Mouse (Mus musculus) neural tube, embryonic 11.5 days (tissue): ENCODE data around the gene Map4. TPM values are rescaled to one million over a fixed set of nuclear protein-coding genes. Genes with fewer than 3 reads are reported as not detected.
A peak's percentile ranks its signal among the peaks of the same experiment; 100 is the strongest.
"Not testable (repeated sequence)": the region's sequence is repeated elsewhere in the genome, so short reads cannot be mapped to it uniquely, and the experiment has no call there.

Experiments
- ATAC-seq: fragments of 200-750 bp; cut with Nextera tagmentation; 2 replicates; pipeline ENCODE4 v1.8.0; 2017; ENCODE audit warnings: moderate number of reproducible peaks, mild to moderate bottlenecking, moderate TSS enrichment, moderate library complexity; ENCODE audit not compliant: insufficient read depth, low FRiP score, low TSS enrichment
- DNase-seq: peaks from one replicate; pipeline ENCODE4 v3.0.0-alpha.2; 2015; ENCODE audit warnings: low spot score
- H3K27ac ChIP-seq: fragments of 300-500 bp; sonication (generic); 2 replicates; pipeline ENCODE4 v1.5.1; 2014; ENCODE audit warnings: low read depth, mild to moderate bottlenecking, low read length
- H3K27me3 ChIP-seq: fragments of 300-500 bp; sonication (generic); 2 replicates; pipeline ENCODE4 v1.6.1; 2014; ENCODE audit warnings: mild to moderate bottlenecking, low read length, mixed read lengths; ENCODE audit not compliant: control insufficient read depth, insufficient read depth
- H3K36me3 ChIP-seq: fragments of 300-500 bp; sonication (generic); 2 replicates; pipeline ENCODE4 v1.6.1; 2014; ENCODE audit warnings: mild to moderate bottlenecking, low read length, moderate library complexity, mixed read lengths; ENCODE audit not compliant: control insufficient read depth, insufficient read depth
- H3K4me1 ChIP-seq: fragments of 300-500 bp; sonication (generic); 2 replicates; pipeline ENCODE4 v1.6.1; 2014; ENCODE audit warnings: low read length, mixed read lengths; ENCODE audit not compliant: control insufficient read depth, insufficient read depth
- H3K4me2 ChIP-seq: fragments of 300-500 bp; sonication (generic); 2 replicates; pipeline ENCODE4 v1.6.1; 2014; ENCODE audit warnings: low read depth, mild to moderate bottlenecking, moderate library complexity
- H3K4me3 ChIP-seq: fragments of 300-500 bp; sonication (generic); 2 replicates; pipeline ENCODE4 v1.5.1; 2014; ENCODE audit warnings: low read depth, low read length
- H3K9ac ChIP-seq: fragments of 300-500 bp; sonication (generic); 2 replicates; pipeline ENCODE4 v1.6.1; 2014; ENCODE audit warnings: mild to moderate bottlenecking, low read length
- H3K9me3 ChIP-seq: fragments of 300-500 bp; sonication (generic); 2 replicates; pipeline ENCODE4 v1.6.1; 2016; ENCODE audit warnings: low read length; ENCODE audit not compliant: control insufficient read depth
- WGBS: fragments of 180-500 bp; shearing (Covaris S2); extraction: QIAGEN DNeasy Blood & Tissue Kit; methylation state at CpG from one replicate; pipeline ENCODE4 v1.1.7; 2014; 5-methylcytosine and 5-hydroxymethylcytosine counted together
- polyA plus RNA-seq: library from polyadenylated mRNA; unstranded; fragments of >200 nt; fragmentation: Nextera tagmentation; extraction: Ambion mirVana; gene quantifications from 2 replicates; pipeline ENCODE4 v1.2.1, GENCODE M21; 2014

The Map4 gene
- polyA plus RNA-seq, 1 experiment from 2014 or later: 129 TPM

- H3K4me1 ChIP-seq: no peaks in the 10 kb centered on the region
- DNase-seq: no peak
- no peak overlapping the region for H3K9ac ChIP-seq
- H3K4me2 ChIP-seq: no peak overlapping the region
- no peaks in the 10 kb centered on the region for H3K27me3 ChIP-seq
- no peak overlapping the region for H3K27ac ChIP-seq
- H3K4me3 ChIP-seq: no peak overlapping the region
- no peak for ATAC-seq
- no peaks in the 10 kb centered on the region for H3K9me3 ChIP-seq
- WGBS: 91% methylated on average over 4 of the region's 4 CpGs
- H3K36me3 ChIP-seq: no peaks in the 10 kb centered on the region; the same call in none of the 2 replicates
These were observed 139.8 kb downstream of the Map4 start for GRCm38 (mm10) chr9:110071011-110071410.

- H3K27ac ChIP-seq: no peak overlapping the region
- no peak overlapping the region for H3K4me2 ChIP-seq
- H3K9me3 ChIP-seq: no peaks in the 10 kb centered on the region
- no peak for ATAC-seq
- no peaks in the 10 kb centered on the region for H3K27me3 ChIP-seq
- no peaks in the 10 kb centered on the region; the same call in none of the 2 replicates for H3K36me3 ChIP-seq
- no peaks in the 10 kb centered on the region for H3K4me1 ChIP-seq
- H3K9ac ChIP-seq: no peak overlapping the region
- no peak overlapping the region for H3K4me3 ChIP-seq
- 9% methylated on average over 1 of the region's 1 CpGs for WGBS
- DNase-seq: peak; percentile 79
These were observed 140.6 kb downstream of the Map4 start for GRCm38 (mm10) chr9:110071843-110072242.

DNA sequence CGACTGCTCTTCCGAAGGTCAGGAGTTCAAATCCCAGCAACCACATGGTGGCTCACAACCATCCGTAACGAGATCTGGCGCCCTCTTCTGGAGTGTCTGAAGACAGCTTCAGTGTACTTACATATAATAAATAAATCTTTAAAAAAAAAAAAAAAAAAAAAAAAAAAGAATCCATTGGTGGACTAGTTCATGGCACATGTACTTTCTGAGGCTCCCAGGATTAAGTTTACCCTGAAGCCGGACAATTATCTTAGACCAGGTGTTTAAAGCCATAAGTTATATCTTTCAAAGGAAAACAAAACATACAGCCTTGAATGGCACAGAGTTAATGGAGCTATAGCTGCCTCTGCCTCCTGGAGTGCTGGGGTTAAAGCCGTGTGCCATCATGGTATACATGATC, 145.2 kb downstream of the Map4 start:
- not testable (repeated sequence) for DNase-seq, ATAC-seq, H3K9ac ChIP-seq, H3K9me3 ChIP-seq, H3K27ac ChIP-seq, H3K4me2 ChIP-seq, H3K4me3 ChIP-seq, H3K4me1 ChIP-seq, H3K27me3 ChIP-seq
- 77% methylated on average over 4 of the region's 7 CpGs for WGBS
- peaks cover 12% of the 10 kb centered on the region for H3K36me3 ChIP-seq

DNA sequence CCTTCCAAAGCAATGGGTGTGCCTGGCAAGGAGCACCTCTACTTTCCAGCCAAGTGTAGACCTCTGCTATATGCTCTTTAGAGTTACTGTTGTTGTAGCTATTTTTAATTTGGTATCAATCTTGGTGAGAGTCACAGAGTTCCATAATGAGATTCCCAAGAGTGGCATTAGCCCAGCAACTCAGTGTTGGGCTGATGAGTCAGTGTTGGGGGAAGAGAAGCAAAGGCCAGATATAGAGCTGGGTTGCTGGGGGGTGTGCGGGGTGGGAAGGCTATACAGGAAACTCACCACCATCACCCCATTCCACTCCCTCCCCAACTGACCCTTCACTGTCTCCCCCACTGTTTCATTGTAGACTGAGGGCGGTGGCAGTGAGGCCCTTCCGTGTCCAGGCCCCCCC, 149.8 kb downstream of the Map4 start:
- DNase-seq (no peak), ATAC-seq (no peak)
- 79% methylated on average over 3 of the region's 3 CpGs for WGBS
- Histone ChIP-seq H3K36me3 (peaks cover 24% of the 10 kb centered on the region), H3K4me2 (no peak overlapping the region), H3K27me3 (no peaks in the 10 kb centered on the region), H3K9ac (no peak overlapping the region), H3K4me3 (no peak overlapping the region), H3K4me1 (no peaks in the 10 kb centered on the region), H3K27ac (no peak overlapping the region), H3K9me3 (no peaks in the 10 kb centered on the region)

DNA sequence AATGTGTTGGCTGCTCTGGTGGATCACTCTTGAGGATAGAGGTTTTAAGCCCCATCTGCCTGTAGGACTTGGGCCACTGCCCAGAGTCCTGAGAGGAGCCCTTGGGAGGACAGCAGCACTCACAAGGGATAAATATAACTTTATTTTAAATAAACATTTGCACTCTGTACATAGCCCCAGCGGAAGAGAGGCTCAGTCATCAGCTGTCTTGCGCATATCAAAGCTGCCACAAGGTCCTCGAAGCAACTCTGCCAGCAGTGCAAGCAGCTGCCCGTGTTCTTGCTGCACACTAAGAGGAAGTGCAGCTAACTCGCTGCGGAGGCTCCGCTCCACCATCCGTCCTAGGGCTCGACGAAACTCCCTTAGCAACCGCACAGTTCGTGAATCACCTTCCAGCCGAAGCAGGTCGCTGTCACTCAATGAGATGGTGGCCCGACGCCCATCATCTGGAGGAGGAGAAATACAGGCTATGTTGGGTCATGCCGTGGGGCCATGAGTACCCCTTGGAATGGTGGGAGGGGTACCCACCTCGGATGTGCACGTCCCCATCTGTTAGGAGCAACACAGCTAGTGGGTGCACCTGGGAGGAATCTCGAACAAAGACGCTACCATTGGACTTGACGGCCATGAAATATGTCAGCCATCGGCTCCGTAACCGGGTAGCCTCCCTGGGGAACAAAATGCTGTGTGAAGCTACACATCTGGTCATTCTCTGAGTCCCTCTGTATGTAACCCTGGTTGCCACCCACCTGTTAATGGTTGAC, 153.1 kb downstream of the Map4 start:
- 93% methylated on average over 25 of the region's 25 CpGs for WGBS
- no peak overlapping the region for H3K27ac ChIP-seq
- ATAC-seq: no peak
- no peaks in the 10 kb centered on the region for H3K9me3 ChIP-seq
- no peak overlapping the region for H3K4me3 ChIP-seq
- H3K4me2 ChIP-seq: no peak overlapping the region
- H3K4me1 ChIP-seq: no peaks in the 10 kb centered on the region
- no peak for DNase-seq
- peaks cover 31% of the 10 kb centered on the region for H3K36me3 ChIP-seq
- H3K27me3 ChIP-seq: no peaks in the 10 kb centered on the region
- H3K9ac ChIP-seq: no peak overlapping the region

DNA sequence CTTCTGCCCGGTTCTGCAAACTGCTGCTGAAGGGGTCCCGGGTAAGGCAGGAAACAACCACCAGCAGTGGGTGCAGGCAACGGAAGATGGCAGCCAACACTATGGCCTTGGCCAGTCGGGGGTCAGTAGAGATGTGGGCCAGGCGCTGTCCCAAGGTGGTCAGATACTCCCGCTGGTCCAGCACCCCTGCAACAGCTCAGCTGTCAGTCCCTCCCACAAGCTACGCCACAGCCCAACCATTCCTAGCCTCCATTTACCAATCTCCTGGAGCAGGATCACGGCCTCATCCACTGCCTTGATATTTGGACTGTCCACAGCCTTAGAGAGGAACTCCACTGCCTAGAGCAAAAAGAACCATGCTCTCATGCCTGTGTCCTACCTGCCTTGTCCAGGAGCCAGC, 154.4 kb downstream of the Map4 start:
- H3K27me3 ChIP-seq: no peaks in the 10 kb centered on the region
- 97% methylated on average over 8 of the region's 8 CpGs for WGBS
- no peaks in the 10 kb centered on the region for H3K9me3 ChIP-seq
- no peak overlapping the region for H3K27ac ChIP-seq
- ATAC-seq (no peak), DNase-seq (no peak)
- no peaks in the 10 kb centered on the region for H3K4me1 ChIP-seq
- no peak overlapping the region for H3K9ac ChIP-seq
- no peak overlapping the region for H3K4me2 ChIP-seq
- peaks cover 36% of the 10 kb centered on the region for H3K36me3 ChIP-seq
- H3K4me3 ChIP-seq: no peak overlapping the region

DNA sequence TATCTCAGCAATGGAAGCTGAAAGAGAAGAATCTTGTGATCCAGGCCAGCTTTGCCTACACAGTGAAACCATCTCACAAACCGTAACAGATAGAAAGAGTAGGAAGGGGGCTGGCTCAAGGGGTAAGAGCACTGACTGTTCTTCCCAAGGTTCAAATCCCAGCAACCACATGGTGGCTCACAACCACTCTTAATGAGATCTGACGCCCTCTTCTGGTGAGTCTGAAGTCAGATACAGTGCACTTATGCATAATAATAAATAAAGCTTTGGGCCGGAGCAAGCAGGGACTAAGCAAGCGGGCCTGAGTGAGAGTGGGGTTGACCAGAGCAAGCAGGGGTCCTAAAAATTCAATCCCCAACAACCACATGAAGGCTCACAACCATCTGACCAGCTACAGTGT, 162.0 kb downstream of the Map4 start:
- Histone ChIP-seq H3K9me3 (no peaks in the 10 kb centered on the region), H3K4me1 (no peaks in the 10 kb centered on the region), H3K27ac (no peak overlapping the region), H3K4me3 (no peak overlapping the region), H3K36me3 (peaks cover 49% of the 10 kb centered on the region), H3K4me2 (no peak overlapping the region), H3K27me3 (no peaks in the 10 kb centered on the region), H3K9ac (no peak overlapping the region)
- WGBS: 84% methylated on average over 4 of the region's 4 CpGs
- ATAC-seq (no peak), DNase-seq (no peak)

- no peak overlapping the region for H3K4me3 ChIP-seq
- H3K27ac ChIP-seq: no peak overlapping the region
- 93% methylated on average over 4 of the region's 4 CpGs for WGBS
- no peak overlapping the region for H3K4me2 ChIP-seq
- ATAC-seq (no peak), DNase-seq (no peak)
- H3K9ac ChIP-seq: no peak overlapping the region
- peaks cover 47% of the 10 kb centered on the region for H3K36me3 ChIP-seq
- no peaks in the 10 kb centered on the region for H3K27me3 ChIP-seq
- H3K4me1 ChIP-seq: no peaks in the 10 kb centered on the region
- H3K9me3 ChIP-seq: no peaks in the 10 kb centered on the region
These were observed 163.5 kb downstream of the Map4 start for GRCm38 (mm10) chr9:110094761-110095160.

DNA sequence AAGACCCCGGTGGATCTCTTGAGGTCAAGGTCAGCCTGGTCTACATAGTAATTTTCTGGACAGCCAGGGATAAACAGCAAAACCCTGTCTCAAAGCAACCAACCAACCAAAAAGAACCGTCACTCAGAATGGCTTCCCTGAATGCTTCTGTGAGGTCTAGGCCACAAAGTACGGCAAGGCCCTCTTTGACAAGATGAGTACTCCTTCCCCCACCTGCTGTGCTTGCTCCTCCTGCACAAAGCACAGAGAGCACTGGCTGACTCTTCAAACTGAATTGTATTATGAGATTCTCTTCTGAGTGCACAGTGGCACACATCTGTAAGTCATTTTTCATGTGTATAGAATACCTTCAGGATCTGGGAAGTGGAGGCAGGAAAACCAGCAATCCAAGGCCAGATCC, 166.5 kb downstream of the Map4 start:
- no peak overlapping the region for H3K9ac ChIP-seq
- H3K27ac ChIP-seq: no peak overlapping the region
- no peak overlapping the region for H3K4me2 ChIP-seq
- H3K4me3 ChIP-seq: no peak overlapping the region
- no peaks in the 10 kb centered on the region for H3K9me3 ChIP-seq
- ATAC-seq (no peak), DNase-seq (no peak)
- peaks cover 24% of the 10 kb centered on the region for H3K36me3 ChIP-seq
- peaks cover 4% of the 10 kb centered on the region for H3K4me1 ChIP-seq
- 86% methylated on average over 3 of the region's 3 CpGs for WGBS
- no peaks in the 10 kb centered on the region for H3K27me3 ChIP-seq
